Mouse (Mus musculus) stomach, embryonic 15.5 days (tissue): ENCODE results near the gene AC124108.1. TPM values are rescaled to one million over a fixed set of nuclear protein-coding genes. Genes with fewer than 3 reads are reported as not detected.

Experiments
- ATAC-seq: fragments of 200-750 bp; cut with Nextera tagmentation; 2 replicates; pipeline ENCODE4 v1.8.0; 2017; ENCODE audit warnings: low read depth, moderate number of reproducible peaks, moderate TSS enrichment; ENCODE audit not compliant: insufficient read depth, low FRiP score
- H3K27ac ChIP-seq: fragments of 300-500 bp; sonication (generic); 2 replicates; pipeline ENCODE4 v1.5.1; 2015; ENCODE audit warnings: mild to moderate bottlenecking, inconsistent platforms
- H3K27me3 ChIP-seq: fragments of 300-500 bp; sonication (generic); replicated peaks from 2 replicates; pipeline ENCODE4 v1.6.1; 2015; ENCODE audit warnings: inconsistent platforms
- H3K36me3 ChIP-seq: fragments of 300-500 bp; sonication (generic); 2 replicates; pipeline ENCODE4 v1.6.1; 2015; ENCODE audit warnings: inconsistent platforms
- H3K4me1 ChIP-seq: fragments of 300-500 bp; sonication (generic); 2 replicates; pipeline ENCODE4 v1.6.1; 2015; ENCODE audit warnings: inconsistent platforms
- H3K4me2 ChIP-seq: fragments of 300-500 bp; sonication (generic); 2 replicates; pipeline ENCODE4 v1.6.1; 2015; ENCODE audit warnings: mild to moderate bottlenecking, inconsistent platforms
- H3K4me3 ChIP-seq: fragments of 300-500 bp; sonication (generic); replicated peaks from 2 replicates; pipeline ENCODE4 v1.5.1; 2015; ENCODE audit warnings: inconsistent platforms
- H3K9ac ChIP-seq: fragments of 300-500 bp; sonication (generic); 2 replicates; pipeline ENCODE4 v1.6.1; 2015; ENCODE audit warnings: inconsistent platforms
- H3K9me3 ChIP-seq: fragments of 300-500 bp; sonication (generic); 2 replicates; pipeline ENCODE4 v1.6.1; 2016; ENCODE audit warnings: inconsistent platforms
- whole genome bisulfite sequencing: fragments of 180-500 bp; shearing (Covaris S2); methylation state at CpG from one replicate; pipeline ENCODE4 v1.1.7; 2015; 5-methylcytosine and 5-hydroxymethylcytosine counted together
- polyA plus RNA-seq: library from polyadenylated mRNA; unstranded; fragments of >200 nt; fragmentation: Nextera tagmentation; extraction: Ambion mirVana; gene quantifications from 2 replicates; pipeline ENCODE4 v1.2.1, GENCODE M21; 2015

The AC124108.1 gene
- polyA plus RNA-seq, 1 experiment from 2014 or later = 0.09 TPM

GRCm38 (mm10) chr1:132195100-132195499 lies 3.8 kb downstream of the AC124108.1 start:
- no peak for ATAC-seq
- no peaks in the 10 kb centered on the region for H3K9me3 ChIP-seq
- H3K4me2 ChIP-seq = no peak overlapping the region
- H3K27ac ChIP-seq = no peak overlapping the region
- WGBS = 48% methylated on average over 9 of the region's 9 CpGs
- H3K4me3 ChIP-seq = no peak overlapping the region
- H3K4me1 ChIP-seq = peaks cover 24% of the 10 kb centered on the region
- H3K9ac ChIP-seq = no peak overlapping the region
- no peaks in the 10 kb centered on the region for H3K36me3 ChIP-seq
- peaks cover 58% of the 10 kb centered on the region for H3K27me3 ChIP-seq

DNA sequence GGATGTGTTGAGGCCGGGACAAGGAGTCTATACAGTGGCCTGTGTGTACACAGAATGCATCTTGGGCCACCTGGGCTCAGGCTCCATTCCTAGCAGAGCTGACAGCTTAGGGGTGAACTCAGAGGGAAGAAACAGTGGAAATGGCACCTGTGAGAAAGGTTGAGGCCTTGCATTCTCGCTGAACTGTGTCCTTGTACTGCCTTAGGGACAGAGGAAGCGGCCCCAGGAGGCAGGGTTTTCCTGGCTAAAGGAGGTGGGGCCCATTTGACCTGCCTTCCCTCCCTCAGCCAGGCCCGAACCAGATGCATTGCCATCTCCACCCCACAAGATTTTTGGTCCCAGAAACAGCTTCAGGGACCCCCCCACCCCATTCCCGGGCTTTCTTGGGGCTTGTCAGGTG lies 4.4 kb downstream of the AC124108.1 start:
- peaks cover 52% of the 10 kb centered on the region for H3K27me3 ChIP-seq
- 50% methylated on average over 5 of the region's 5 CpGs for WGBS
- H3K4me1 ChIP-seq = peaks cover 22% of the 10 kb centered on the region
- H3K9me3 ChIP-seq = no peaks in the 10 kb centered on the region
- ATAC-seq = no peak
- H3K4me3 ChIP-seq = no peak overlapping the region
- no peak overlapping the region for H3K27ac ChIP-seq
- H3K4me2 ChIP-seq = no peak overlapping the region
- H3K9ac ChIP-seq = no peak overlapping the region
- no peaks in the 10 kb centered on the region for H3K36me3 ChIP-seq

GRCm38 (mm10) chr1:132196337-132196736 lies 5.1 kb downstream of the AC124108.1 start:
- WGBS = 38% methylated on average over 7 of the region's 7 CpGs
- Histone ChIP-seq H3K4me2 (no peak overlapping the region), H3K4me1 (peaks cover 15% of the 10 kb centered on the region), H3K27me3 (peaks cover 46% of the 10 kb centered on the region), H3K4me3 (no peak overlapping the region), H3K9ac (no peak overlapping the region), H3K9me3 (no peaks in the 10 kb centered on the region), H3K27ac (no peak overlapping the region), H3K36me3 (no peaks in the 10 kb centered on the region)
- ATAC-seq = no peak

GRCm38 (mm10) chr1:132197666-132198065 lies 6.4 kb downstream of the AC124108.1 start:
- no peak overlapping the region for H3K4me3 ChIP-seq
- no peaks in the 10 kb centered on the region for H3K9me3 ChIP-seq
- ATAC-seq = no peak
- H3K27me3 ChIP-seq = peaks cover 33% of the 10 kb centered on the region
- H3K9ac ChIP-seq = no peak overlapping the region
- no peak overlapping the region for H3K4me2 ChIP-seq
- H3K27ac ChIP-seq = no peak overlapping the region
- no peaks in the 10 kb centered on the region for H3K36me3 ChIP-seq
- WGBS = 27% methylated on average over 9 of the region's 9 CpGs
- H3K4me1 ChIP-seq = peaks cover 11% of the 10 kb centered on the region; the same call in 1 of the 2 replicates

GRCm38 (mm10) chr1:132198401-132199071 lies 7.3 kb downstream of the AC124108.1 start:
- Histone ChIP-seq H3K9me3 (no peaks in the 10 kb centered on the region), H3K4me1 (peaks cover 11% of the 10 kb centered on the region; the same call in 1 of the 2 replicates), H3K36me3 (no peaks in the 10 kb centered on the region), H3K27me3 (peaks cover 25% of the 10 kb centered on the region; the same call in 1 of the 2 replicates), H3K9ac (no peak overlapping the region), H3K4me3 (no peak overlapping the region), H3K4me2 (no peak overlapping the region), H3K27ac (no peak overlapping the region)
- 87% methylated on average over 16 of the region's 16 CpGs for WGBS
- ATAC-seq = no peak

GRCm38 (mm10) chr1:132199244-132199643 lies 8.0 kb downstream of the AC124108.1 start:
- Histone ChIP-seq H3K36me3 (no peaks in the 10 kb centered on the region), H3K4me1 (peaks cover 11% of the 10 kb centered on the region; the same call in 1 of the 2 replicates), H3K4me2 (no peak overlapping the region), H3K9ac (no peak overlapping the region), H3K27ac (no peak overlapping the region), H3K4me3 (no peak overlapping the region), H3K9me3 (no peaks in the 10 kb centered on the region), H3K27me3 (peaks cover 20% of the 10 kb centered on the region; the same call in 1 of the 2 replicates)
- no peak for ATAC-seq
- 81% methylated on average over 6 of the region's 6 CpGs for WGBS

DNA sequence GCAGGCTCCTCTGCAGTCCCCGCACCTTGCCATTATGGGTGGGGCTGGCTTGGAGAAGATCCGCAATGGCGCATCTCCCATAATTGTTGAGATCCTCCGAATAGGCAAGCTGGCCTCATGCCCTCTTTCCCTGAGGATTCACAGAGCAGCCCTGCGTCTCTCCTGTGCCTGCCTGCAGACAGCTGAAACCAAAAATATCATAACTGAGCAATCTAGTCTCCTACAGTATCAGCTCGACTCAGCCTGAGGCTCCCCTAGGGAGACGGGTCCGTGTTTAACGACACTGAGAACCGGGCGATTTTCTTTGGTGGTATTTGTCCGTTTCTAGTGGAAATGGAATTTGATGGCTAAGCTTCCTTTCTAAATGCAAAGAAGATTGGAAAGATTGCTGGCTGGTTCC lies 8.7 kb downstream of the AC124108.1 start:
- H3K27me3 ChIP-seq = peaks cover 20% of the 10 kb centered on the region; the same call in 1 of the 2 replicates
- no peak for ATAC-seq

GRCm38 (mm10) chr1:132200562-132201510 lies 9.6 kb downstream of the AC124108.1 start:
- Histone ChIP-seq H3K9ac (no peak overlapping the region), H3K27ac (peak overlapping the region; percentile 51; the same call in 1 of the 2 replicates), H3K4me2 (peak overlapping the region; percentile 8), H3K4me1 (peaks cover 5% of the 10 kb centered on the region; the same call in 1 of the 2 replicates), H3K27me3 (peaks cover 20% of the 10 kb centered on the region; the same call in 1 of the 2 replicates), H3K9me3 (no peaks in the 10 kb centered on the region), H3K36me3 (no peaks in the 10 kb centered on the region), H3K4me3 (no peak overlapping the region)
- ATAC-seq = peak; percentile 79
- WGBS = 14% methylated on average over 11 of the region's 11 CpGs

More for the DNA sequence above, 8.7 kb downstream of the AC124108.1 start:
- Histone ChIP-seq H3K4me1 (peaks cover 11% of the 10 kb centered on the region; the same call in 1 of the 2 replicates), H3K27ac (peak overlapping the region; percentile 31; the same call in 1 of the 2 replicates), H3K4me3 (no peak overlapping the region), H3K9ac (no peak overlapping the region), H3K9me3 (no peaks in the 10 kb centered on the region), H3K4me2 (peak overlapping the region; percentile 8), H3K36me3 (no peaks in the 10 kb centered on the region)
- WGBS = 25% methylated on average over 12 of the region's 12 CpGs

DNA sequence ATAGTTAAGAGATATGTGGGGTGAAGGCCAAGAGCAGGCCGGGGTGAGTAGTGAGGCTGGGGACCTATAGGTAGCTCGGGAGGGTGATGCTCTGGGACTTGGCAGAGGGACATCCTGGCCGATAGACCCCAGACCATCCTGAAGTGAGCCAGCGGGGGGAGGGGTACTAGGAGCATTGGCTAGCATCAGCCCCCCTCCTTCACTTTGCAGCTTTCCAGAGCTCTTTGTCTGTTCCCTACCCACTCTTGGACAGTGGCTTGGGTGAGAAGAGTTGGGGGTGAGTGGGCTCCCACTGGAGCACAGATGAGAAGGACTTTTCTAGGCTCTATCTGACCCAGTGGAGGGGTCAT lies 10.2 kb downstream of the AC124108.1 start:
- H3K4me1 ChIP-seq = peaks cover 3% of the 10 kb centered on the region; the same call in 1 of the 2 replicates
- H3K9ac ChIP-seq = no peak overlapping the region
- peak overlapping the region; percentile 51; the same call in 1 of the 2 replicates for H3K27ac ChIP-seq
- no peaks in the 10 kb centered on the region for H3K9me3 ChIP-seq
- H3K27me3 ChIP-seq = peaks cover 20% of the 10 kb centered on the region; the same call in 1 of the 2 replicates
- H3K4me3 ChIP-seq = no peak overlapping the region
- no peaks in the 10 kb centered on the region for H3K36me3 ChIP-seq
- no peak overlapping the region for H3K4me2 ChIP-seq
- no peak for ATAC-seq
- WGBS = 44% methylated on average over 4 of the region's 4 CpGs

- H3K4me3 ChIP-seq = no peak overlapping the region
- H3K4me1 ChIP-seq = 0 out of 2 replicates have a peak, but pooled peaks cover 3% of the 10 kb centered on the region
- H3K36me3 ChIP-seq = no peaks in the 10 kb centered on the region
- no peak for ATAC-seq
- no peak overlapping the region for H3K9ac ChIP-seq
- H3K27me3 ChIP-seq = peaks cover 20% of the 10 kb centered on the region; the same call in 1 of the 2 replicates
- no peak overlapping the region for H3K4me2 ChIP-seq
- H3K9me3 ChIP-seq = no peaks in the 10 kb centered on the region
- H3K27ac ChIP-seq = no peak overlapping the region
- WGBS = 55% methylated on average over 2 of the region's 2 CpGs
Observed at GRCm38 (mm10) chr1:132201936-132202335, 10.7 kb downstream of the AC124108.1 start.

DNA sequence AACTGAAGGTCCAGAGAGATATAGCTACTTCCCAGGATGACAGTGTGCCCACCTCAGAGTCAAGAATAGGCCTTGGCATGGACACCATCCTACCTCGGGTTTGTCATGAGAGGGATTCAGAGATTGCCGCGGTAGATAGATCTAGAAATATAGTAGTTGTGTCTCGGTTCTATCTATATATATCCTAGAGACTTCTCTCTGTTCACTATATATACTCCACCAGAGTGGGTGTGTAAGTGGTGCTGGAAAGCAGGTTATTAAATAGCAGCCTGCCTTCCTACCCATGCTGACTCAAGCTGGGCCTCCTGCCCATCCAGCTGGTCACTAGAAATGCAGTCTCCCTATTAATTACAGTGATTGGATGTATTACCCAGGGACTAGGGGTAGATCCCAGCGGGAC lies 11.5 kb downstream of the AC124108.1 start:
- no peak for ATAC-seq
- Histone ChIP-seq H3K4me2 (no peak overlapping the region), H3K4me3 (no peak overlapping the region), H3K4me1 (0 out of 2 replicates have a peak, but pooled peaks cover 3% of the 10 kb centered on the region), H3K27me3 (peaks cover 16% of the 10 kb centered on the region; the same call in 1 of the 2 replicates), H3K27ac (no peak overlapping the region), H3K9me3 (no peaks in the 10 kb centered on the region), H3K9ac (no peak overlapping the region), H3K36me3 (no peaks in the 10 kb centered on the region)
- 88% methylated on average over 5 of the region's 5 CpGs for WGBS
